Mouse (Mus musculus): ENCODE measurements around the gene Il2. TPM values are rescaled to one million over a fixed set of nuclear protein-coding genes. Genes with fewer than 3 reads are reported as not detected.

The Il2 gene
- total and polyA plus RNA-seq, 3 experiments = 0.34 TPM; not detected in 2

DNA sequence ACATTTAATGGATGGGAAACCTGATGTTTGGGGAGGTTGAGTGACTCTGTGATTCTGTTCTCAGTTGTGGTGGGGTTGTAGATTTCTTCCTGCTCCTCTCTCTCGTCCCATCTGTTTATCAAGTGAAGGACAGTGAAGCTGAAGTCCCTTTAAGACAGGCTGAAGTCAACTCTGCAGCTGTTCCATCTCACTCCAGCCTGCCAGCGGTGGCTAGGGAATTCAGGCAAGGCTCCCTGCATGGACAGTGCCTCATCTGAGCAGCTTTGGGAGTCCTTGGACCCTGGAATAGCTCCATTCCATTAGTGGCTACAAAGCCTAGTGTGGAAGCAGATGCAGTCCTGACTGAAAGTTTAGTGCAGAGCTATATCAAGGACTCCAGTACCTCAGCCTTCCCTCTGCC is 3.3 kb upstream of the Il2 start:
- Histone ChIP-seq H3K4me2 (ENCODE audit: insufficient read depth, low read depth, poor library complexity, severe bottlenecking) (no peak overlapping the region), H3K27ac (ENCODE audit: insufficient read depth, low read depth) (no peak overlapping the region), H3K9me3 (replicated peaks; ENCODE audit: low read length) (no peaks in the 10 kb centered on the region), H3K4me1 (ENCODE audit: control insufficient read depth in 1 of 2, insufficient read depth in 2 of 2) (peaks cover 2 to 18% of the 10 kb centered on the region in 2 experiments; a peak in 2 of 4 replicates), H3K79me2 (replicated peaks; ENCODE audit: control insufficient read depth, extremely low read depth, insufficient read depth, poor library complexity, severe bottlenecking) (no peaks in the 10 kb centered on the region), H3K27me3 (replicated peaks) (no peaks in the 10 kb centered on the region), H3K4me3 (replicated peaks in 1 of 3; ENCODE audit: low read depth in 2 of 3, low read length in 2 of 3, poor library complexity in 1 of 3) (no peak overlapping the region), H3K9ac (ENCODE audit: insufficient read depth, low read depth) (no peak overlapping the region), H3K36me3 (replicated peaks in 1 of 2; ENCODE audit: control insufficient read depth in 1 of 2, insufficient read depth in 1 of 2, low read length in 1 of 2) (no peaks in the 10 kb centered on the region)
- dilution Hi-C loops (cut with MboI; ENCODE audit: extremely low pct_ligation_motif_present, extremely low pct_unique_long_range_greater_than_20kb, low sequenced_read_pairs) = no loop called here
- no peak for DNase-seq (ENCODE audit: extremely low read depth)
- no peak for TF ChIP-seq HCFC1 (IDR thresholded peaks at IDR 0.05; ENCODE audit: low read depth, low read length)
- no peak for TF ChIP-seq RAD21 (IDR thresholded peaks at IDR 0.05; ENCODE audit: low read depth, low read length)
- TF ChIP-seq SIN3A (IDR thresholded peaks at IDR 0.05; ENCODE audit: low read length) = no peak
- TF ChIP-seq EP300 (IDR thresholded peaks at IDR 0.05; ENCODE audit: low read length) = no peak
- TF ChIP-seq ELF1 (IDR thresholded peaks at IDR 0.05; ENCODE audit: low read depth, low read length) = no peak
- TF ChIP-seq ZKSCAN1 (IDR thresholded peaks at IDR 0.05; ENCODE audit: borderline replicate concordance, low read depth, low read length) = no peak
- no peak for TF ChIP-seq JUN (IDR thresholded peaks at IDR 0.05; ENCODE audit: insufficient read depth, low read depth, low read length)
- no peak for TF ChIP-seq USF2 (conservative IDR thresholded peaks at IDR 0.05; ENCODE audit: low read depth, low read length)
- no peak for TF ChIP-seq UBTF (IDR thresholded peaks at IDR 0.05; ENCODE audit: low read depth, low read length)
- TF ChIP-seq IRF4 (IDR thresholded peaks at IDR 0.05; ENCODE audit: low read depth, low read length) = no peak
- no peak for TF ChIP-seq CHD2 (IDR thresholded peaks at IDR 0.05; ENCODE audit: low read length)
- in situ Hi-C loops (cut with MboI; ENCODE audit: low pct_ligation_motif_present, low pct_unique_long_range_greater_than_20kb, low sequenced_read_pairs) = no loop called here

DNA sequence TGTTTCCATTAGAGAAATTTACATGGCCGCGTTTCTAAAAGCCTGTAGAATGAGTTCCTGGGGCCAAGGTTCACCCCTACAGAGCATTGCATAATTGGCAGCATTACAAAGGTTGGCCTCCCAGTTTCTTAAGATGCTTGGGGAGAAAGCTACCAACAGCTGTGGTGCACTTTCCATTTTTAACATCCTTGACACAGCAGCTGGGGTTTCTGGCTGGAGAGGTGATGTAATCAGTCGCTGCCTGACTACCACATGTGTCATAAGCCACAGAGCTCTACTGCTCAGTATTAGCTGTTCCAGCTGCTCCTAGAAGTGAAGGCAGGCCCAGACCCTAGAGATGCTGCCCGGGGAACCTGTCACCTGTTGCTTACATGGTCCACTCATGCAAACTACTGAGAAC is 2.5 kb upstream of the Il2 start:
- Histone ChIP-seq H3K36me3 (replicated peaks in 1 of 2; ENCODE audit: control insufficient read depth in 1 of 2, insufficient read depth in 1 of 2, low read length in 1 of 2) (no peaks in the 10 kb centered on the region), H3K9ac (ENCODE audit: insufficient read depth, low read depth) (no peak overlapping the region), H3K4me1 (ENCODE audit: control insufficient read depth in 1 of 2, insufficient read depth in 2 of 2) (peaks cover 2 to 18% of the 10 kb centered on the region in 2 experiments; a peak in 2 of 4 replicates), H3K27me3 (replicated peaks) (no peaks in the 10 kb centered on the region), H3K4me3 (replicated peaks in 1 of 3; ENCODE audit: low read depth in 2 of 3, low read length in 2 of 3, poor library complexity in 1 of 3) (no peak overlapping the region), H3K9me3 (replicated peaks; ENCODE audit: low read length) (no peaks in the 10 kb centered on the region), H3K27ac (ENCODE audit: insufficient read depth, low read depth) (no peak overlapping the region), H3K4me2 (ENCODE audit: insufficient read depth, low read depth, poor library complexity, severe bottlenecking) (no peak overlapping the region), H3K79me2 (replicated peaks; ENCODE audit: control insufficient read depth, extremely low read depth, insufficient read depth, poor library complexity, severe bottlenecking) (no peaks in the 10 kb centered on the region)
- dilution Hi-C loops (cut with MboI; ENCODE audit: extremely low pct_ligation_motif_present, extremely low pct_unique_long_range_greater_than_20kb, low sequenced_read_pairs) = no loop called here
- in situ Hi-C loops (cut with MboI; ENCODE audit: low pct_ligation_motif_present, low pct_unique_long_range_greater_than_20kb, low sequenced_read_pairs) = no loop called here
- peak; percentile 71 for DNase-seq (ENCODE audit: extremely low read depth)
- no peak for TF ChIP-seq CHD2 (IDR thresholded peaks at IDR 0.05; ENCODE audit: low read length)
- peak; percentile 57; the same call in 1 of the 2 replicates for TF ChIP-seq BHLHE40 (IDR thresholded peaks at IDR 0.05; ENCODE audit: low read depth, low read length)
- no peak for TF ChIP-seq RCOR1 (conservative IDR thresholded peaks at IDR 0.05; ENCODE audit: low read depth, low read length)
- no peak for TF ChIP-seq ELF1 (IDR thresholded peaks at IDR 0.05; ENCODE audit: low read depth, low read length)
- no peak for TF ChIP-seq ZKSCAN1 (IDR thresholded peaks at IDR 0.05; ENCODE audit: borderline replicate concordance, low read depth, low read length)
- peak; percentile 75; the same call in 1 of the 2 replicates for TF ChIP-seq TCF12 (IDR thresholded peaks at IDR 0.05; ENCODE audit: low read depth, low read length)
- no peak for TF ChIP-seq USF1 (IDR thresholded peaks at IDR 0.05; ENCODE audit: low read depth, low read length)
- TF ChIP-seq POLR2A (IDR thresholded peaks at IDR 0.05; ENCODE audit: low read depth, low read length) = no peak
- no peak for TF ChIP-seq PAX5 (IDR thresholded peaks at IDR 0.05; ENCODE audit: low read length)
- no peak for TF ChIP-seq ZC3H11A (IDR thresholded peaks at IDR 0.05; ENCODE audit: low read depth, low read length)
- TF ChIP-seq MAX (IDR thresholded peaks at IDR 0.05; ENCODE audit: low read length) = no peak
- no peak for TF ChIP-seq ZMIZ1 (IDR thresholded peaks at IDR 0.05; ENCODE audit: low read depth, low read length)
- TF ChIP-seq USF2 (conservative IDR thresholded peaks at IDR 0.05; ENCODE audit: low read depth, low read length) = no peak
- no peak for TF ChIP-seq E2F4 (IDR thresholded peaks at IDR 0.05; ENCODE audit: insufficient replicate concordance, low read depth, low read length)
- TF ChIP-seq KAT2A (IDR thresholded peaks at IDR 0.05; ENCODE audit: insufficient replicate concordance, low read length) = no peak
- no peak for TF ChIP-seq SMC3 (IDR thresholded peaks at IDR 0.05; ENCODE audit: low read depth, low read length)
- no peak for TF ChIP-seq JUND (conservative IDR thresholded peaks at IDR 0.05; ENCODE audit: low read depth, low read length)
- no peak for TF ChIP-seq MAZ (IDR thresholded peaks at IDR 0.05; ENCODE audit: low read depth, low read length)
- no peak for TF ChIP-seq ZNF384 (IDR thresholded peaks at IDR 0.05; ENCODE audit: low read depth, low read length)
- TF ChIP-seq ETS1 (conservative IDR thresholded peaks at IDR 0.05; ENCODE audit: low read depth, low read length) = peak; percentile 99
- TF ChIP-seq CHD1 (IDR thresholded peaks at IDR 0.05; ENCODE audit: low read depth, low read length) = no peak
- no peak for TF ChIP-seq NRF1 (IDR thresholded peaks at IDR 0.05; ENCODE audit: low read depth, low read length)
- TF ChIP-seq JUN (IDR thresholded peaks at IDR 0.05; ENCODE audit: insufficient read depth, low read depth, low read length) = no peak
- TF ChIP-seq RAD21 (IDR thresholded peaks at IDR 0.05; ENCODE audit: low read depth, low read length) = no peak
- no peak for TF ChIP-seq MAFK (IDR thresholded peaks at IDR 0.05; ENCODE audit: insufficient replicate concordance, low read length)
- peak; percentile 52; the same call in 1 of the 2 replicates for TF ChIP-seq EP300 (IDR thresholded peaks at IDR 0.05; ENCODE audit: low read length)
- no peak for TF ChIP-seq NELFE (IDR thresholded peaks at IDR 0.05; ENCODE audit: low read depth, low read length)
- no peak for TF ChIP-seq TBP (conservative IDR thresholded peaks at IDR 0.05; ENCODE audit: low read depth, low read length)
- 0 out of 2 replicates have a peak, but pooled peaks have one; percentile 60 for TF ChIP-seq IRF4 (IDR thresholded peaks at IDR 0.05; ENCODE audit: low read depth, low read length)

All from CH12.LX (cell line).